Mouse (Mus musculus) hindbrain, postnatal 0 days (tissue): ENCODE results near the gene Stk32b. TPM values are rescaled to one million over a fixed set of nuclear protein-coding genes. Genes with fewer than 3 reads are reported as not detected.

Experiments
- ATAC-seq: fragments of 200-750 bp; cut with Nextera tagmentation; 2 replicates; pipeline ENCODE4 v1.8.0; 2017; ENCODE audit warnings: mild to moderate bottlenecking, moderate TSS enrichment, moderate library complexity
- DNase-seq: peaks from one replicate; pipeline ENCODE4 v3.0.0-alpha.2; 2015; ENCODE audit warnings: low spot score
- H3K27ac ChIP-seq: fragments of 300-500 bp; sonication (generic); 2 replicates; pipeline ENCODE4 v1.5.1; 2014; ENCODE audit warnings: mild to moderate bottlenecking
- H3K27me3 ChIP-seq: fragments of 300-500 bp; sonication (generic); 2 replicates; pipeline ENCODE4 v1.6.1; 2014; ENCODE audit warnings: low read length, mixed read lengths; ENCODE audit not compliant: insufficient read depth
- H3K36me3 ChIP-seq: fragments of 300-500 bp; sonication (generic); 2 replicates; pipeline ENCODE4 v1.6.1; 2014; ENCODE audit warnings: low read length, mixed read lengths; ENCODE audit not compliant: insufficient read depth
- H3K4me1 ChIP-seq: fragments of 300-500 bp; sonication (generic); 2 replicates; pipeline ENCODE4 v1.6.1; 2014; ENCODE audit warnings: antibody characterized with exemption, low read length, mixed read lengths; ENCODE audit not compliant: insufficient read depth
- H3K4me2 ChIP-seq: fragments of 300-500 bp; sonication (generic); 2 replicates; pipeline ENCODE4 v1.6.1; 2014; ENCODE audit warnings: low read depth, mild to moderate bottlenecking, low read length, moderate library complexity, mixed read lengths
- H3K4me3 ChIP-seq: fragments of 300-500 bp; sonication (generic); 2 replicates; pipeline ENCODE4 v1.5.1; 2014; ENCODE audit warnings: low read length
- H3K9ac ChIP-seq: fragments of 300-500 bp; sonication (generic); replicated peaks from 2 replicates; pipeline ENCODE4 v1.6.1; 2014; ENCODE audit warnings: mild to moderate bottlenecking, low read length, moderate library complexity, mixed read lengths
- H3K9me3 ChIP-seq: fragments of 300-500 bp; sonication (generic); 2 replicates; pipeline ENCODE4 v1.6.1; 2016; ENCODE audit warnings: low read length, mixed read lengths
- CTCF ChIP-seq: IDR thresholded peaks from 2 replicates; pipeline ENCODE4 v1.5.1; 2016; ENCODE audit warnings: antibody characterized with exemption, control low read depth, low read depth
- WGBS: fragments of 180-500 bp; shearing (Covaris S2); extraction: QIAGEN DNeasy Blood & Tissue Kit; methylation state at CpG from one replicate; pipeline ENCODE4 v1.1.7; 2014; 5-methylcytosine and 5-hydroxymethylcytosine counted together
- polyA plus RNA-seq: library from polyadenylated mRNA; unstranded; fragments of >200 nt; fragmentation: Nextera tagmentation; extraction: Ambion mirVana; gene quantifications from 2 replicates; pipeline ENCODE4 v1.2.1, GENCODE M21; 2015
- total RNA-seq: library from RNA; depleted of rRNA; stranded (reverse); fragments of >200 nt; gene quantifications from 2 replicates; pipeline ENCODE4 v1.2.3, GENCODE M21; 2014

Stk32b gene
- total and polyA plus RNA-seq, 2 experiments from 2014 or later, result 21.8 to 22.5 TPM

DNA sequence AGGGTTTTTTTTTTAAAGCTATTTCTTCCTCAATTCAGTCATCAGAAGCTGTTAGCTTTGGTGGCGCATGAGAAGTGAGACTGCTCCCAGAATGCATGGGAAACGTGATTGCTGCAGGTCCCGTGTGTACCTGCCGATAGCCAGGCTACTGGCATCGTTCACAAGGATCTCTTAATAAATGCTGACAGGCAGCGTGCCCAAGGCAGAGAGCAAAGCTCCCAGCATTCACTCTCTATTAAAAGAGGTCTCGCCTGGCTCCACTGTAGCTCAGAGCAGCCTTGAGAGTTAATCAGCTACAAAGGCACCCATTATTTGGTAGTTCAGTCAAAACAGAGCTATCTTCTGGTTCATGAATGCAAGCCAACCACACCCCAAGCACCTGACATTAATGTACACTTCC lies 72.9 kb downstream of the Stk32b start:
- no peak for TF ChIP-seq CTCF

DNA sequence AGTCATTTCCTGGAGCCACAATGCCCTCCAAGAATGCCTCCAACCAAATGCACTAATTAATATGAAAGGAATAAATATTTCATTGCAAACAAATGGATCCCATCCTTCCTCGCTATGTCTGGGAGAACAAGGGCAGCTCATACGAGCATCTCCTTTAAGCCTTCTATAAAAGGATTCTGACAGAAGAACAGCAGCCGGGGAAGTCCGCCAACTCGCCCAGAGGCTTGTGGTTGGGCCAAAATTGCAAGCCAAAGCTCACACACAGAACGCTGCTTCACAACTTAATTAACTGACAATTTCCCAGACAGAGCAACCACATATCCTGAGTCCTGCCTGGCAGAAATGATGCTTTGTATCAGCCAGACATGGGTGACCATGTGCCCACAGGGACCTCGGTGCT lies 74.5 kb downstream of the Stk32b start:
- Histone ChIP-seq H3K36me3 (no peaks in the 10 kb centered on the region), H3K4me2 (no peak overlapping the region), H3K4me3 (no peak overlapping the region), H3K27ac (no peak overlapping the region), H3K9me3 (no peaks in the 10 kb centered on the region), H3K4me1 (no peaks in the 10 kb centered on the region), H3K9ac (no peak overlapping the region), H3K27me3 (no peaks in the 10 kb centered on the region)
- 40% methylated on average over 7 of the region's 7 CpGs for WGBS
- no peak for TF ChIP-seq CTCF
- DNase-seq (peak; percentile 69), ATAC-seq (no peak)

More for the DNA sequence above, 72.9 kb downstream of the Stk32b start:
- ATAC-seq (no peak), DNase-seq (peak; percentile 32)
- Histone ChIP-seq H3K9me3 (no peaks in the 10 kb centered on the region), H3K4me2 (no peak overlapping the region), H3K4me1 (no peaks in the 10 kb centered on the region), H3K9ac (no peak overlapping the region), H3K36me3 (no peaks in the 10 kb centered on the region), H3K4me3 (no peak overlapping the region), H3K27me3 (no peaks in the 10 kb centered on the region), H3K27ac (no peak overlapping the region)
- 48% methylated on average over 7 of the region's 7 CpGs for WGBS

DNA sequence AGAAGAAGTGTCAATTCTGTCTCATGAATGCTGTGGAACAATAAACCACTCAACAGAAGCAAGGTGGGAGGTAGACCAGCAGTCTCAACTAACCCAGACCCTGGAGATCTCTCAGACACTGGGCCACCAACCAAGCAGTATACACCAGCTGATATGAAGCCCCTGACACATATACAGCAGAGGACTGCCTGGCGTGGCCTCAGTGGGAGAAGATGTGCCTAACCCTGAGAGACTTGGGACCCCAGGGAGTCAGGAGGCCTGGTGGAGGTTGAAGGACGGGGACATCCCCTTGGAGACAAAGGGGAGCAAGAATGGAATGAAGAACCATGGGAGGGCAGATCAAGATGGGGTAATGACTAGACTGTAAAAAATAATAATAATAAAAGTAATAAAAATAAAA lies 82.2 kb downstream of the Stk32b start:
- H3K4me3 ChIP-seq, result no peak overlapping the region
- DNase-seq (no peak), ATAC-seq (no peak)
- no peaks in the 10 kb centered on the region for H3K4me1 ChIP-seq
- no peaks in the 10 kb centered on the region for H3K36me3 ChIP-seq
- H3K9me3 ChIP-seq, result no peaks in the 10 kb centered on the region
- H3K27ac ChIP-seq, result no peak overlapping the region
- no peak overlapping the region for H3K9ac ChIP-seq
- no peak overlapping the region for H3K4me2 ChIP-seq
- WGBS, result 81% methylated on average over 2 of the region's 2 CpGs
- TF ChIP-seq CTCF, result no peak
- H3K27me3 ChIP-seq, result no peaks in the 10 kb centered on the region

DNA sequence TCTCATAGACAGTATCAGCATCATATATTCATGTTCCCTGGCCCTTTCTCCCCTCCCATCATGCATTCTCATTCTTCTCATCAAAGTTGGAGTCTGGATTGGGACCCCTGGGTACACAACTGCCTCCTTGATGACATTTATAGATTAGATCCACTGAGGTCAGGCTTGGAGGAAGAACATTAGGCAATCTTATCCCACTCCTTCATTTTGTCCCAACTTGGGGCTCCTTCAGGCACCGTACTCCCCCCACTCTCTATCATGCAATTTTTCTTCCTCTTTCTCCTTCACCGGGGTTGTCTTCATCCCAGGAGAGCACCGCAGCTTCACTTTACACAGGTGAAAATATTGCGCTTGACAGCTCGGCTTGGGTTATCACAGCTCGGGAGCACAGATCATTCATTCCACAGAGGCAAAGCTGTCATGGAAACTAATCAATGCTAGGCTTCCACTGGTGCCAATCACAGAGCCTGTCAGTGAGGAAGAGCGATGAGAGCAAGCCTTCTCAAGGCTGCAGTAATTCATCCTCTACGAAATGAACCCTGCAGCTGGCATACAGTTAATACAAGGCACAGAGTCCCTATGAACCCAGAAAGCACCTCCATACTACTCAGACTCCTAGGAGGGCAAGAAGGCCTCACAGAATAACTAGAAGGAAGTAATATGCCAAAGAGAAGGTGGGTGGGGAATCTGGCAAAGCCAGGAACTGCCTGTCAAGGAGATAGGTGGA lies 89.4 kb downstream of the Stk32b start:
- no peak overlapping the region for H3K9ac ChIP-seq
- ATAC-seq, result no peak
- H3K4me3 ChIP-seq, result no peak overlapping the region
- TF ChIP-seq CTCF, result no peak
- 79% methylated on average over 8 of the region's 8 CpGs for WGBS
- H3K27me3 ChIP-seq, result no peaks in the 10 kb centered on the region
- no peaks in the 10 kb centered on the region for H3K36me3 ChIP-seq
- H3K9me3 ChIP-seq, result no peaks in the 10 kb centered on the region
- no peaks in the 10 kb centered on the region for H3K4me1 ChIP-seq
- no peak overlapping the region for H3K4me2 ChIP-seq
- H3K27ac ChIP-seq, result no peak overlapping the region
- no peak for DNase-seq

DNA sequence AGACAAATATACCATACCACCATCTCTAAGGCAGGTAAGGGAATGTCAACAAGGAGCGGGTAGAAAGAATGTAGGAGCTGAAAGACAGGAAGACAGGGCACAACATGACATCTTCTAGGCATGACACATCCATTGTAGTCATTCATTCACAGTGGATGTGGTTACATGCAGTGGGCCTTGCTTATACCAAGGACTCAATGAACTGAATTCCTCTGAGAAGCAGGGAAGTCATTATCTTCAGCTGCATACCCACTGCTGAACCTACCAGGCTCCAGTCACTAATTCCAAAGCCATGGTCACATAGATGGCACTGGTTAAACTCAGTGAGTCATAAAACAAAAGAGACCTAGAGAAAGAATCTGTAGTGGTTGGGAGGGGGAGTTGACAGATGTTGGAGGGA lies 105.1 kb downstream of the Stk32b start:
- DNase-seq (no peak), ATAC-seq (no peak)
- H3K4me3 ChIP-seq, result no peak overlapping the region
- no peaks in the 10 kb centered on the region for H3K27me3 ChIP-seq
- no peak for TF ChIP-seq CTCF
- H3K4me1 ChIP-seq, result no peaks in the 10 kb centered on the region
- WGBS, result 76% methylated on average over 1 of the region's 1 CpGs
- H3K9ac ChIP-seq, result no peak overlapping the region
- H3K9me3 ChIP-seq, result no peaks in the 10 kb centered on the region
- no peak overlapping the region for H3K4me2 ChIP-seq
- H3K27ac ChIP-seq, result no peak overlapping the region
- H3K36me3 ChIP-seq, result no peaks in the 10 kb centered on the region

DNA sequence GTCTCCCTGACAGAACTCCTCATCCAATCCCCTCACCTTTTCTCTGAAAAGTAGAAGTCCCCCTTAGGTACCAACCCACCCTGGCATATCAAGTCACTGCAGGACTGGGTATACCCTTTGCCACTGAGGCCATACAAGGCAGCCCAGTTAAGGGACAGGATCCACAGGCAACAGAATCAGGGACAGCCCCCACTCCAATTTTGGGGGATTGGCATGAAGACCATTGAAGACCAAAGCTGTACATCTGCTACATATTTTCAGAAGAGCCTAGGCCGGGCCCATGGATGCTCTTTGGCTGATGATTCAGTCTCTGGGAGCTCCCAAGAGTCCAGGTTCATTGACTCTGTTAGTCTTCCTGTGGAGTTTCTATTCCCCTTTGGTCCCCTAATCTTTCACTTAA lies 117.4 kb downstream of the Stk32b start:
- ATAC-seq (no peak), DNase-seq (no peak)
- H3K4me2 ChIP-seq, result no peak overlapping the region
- no peak overlapping the region for H3K4me3 ChIP-seq
- H3K9ac ChIP-seq, result no peak overlapping the region
- no peaks in the 10 kb centered on the region for H3K27me3 ChIP-seq
- no peak for TF ChIP-seq CTCF
- no peak overlapping the region for H3K27ac ChIP-seq
- H3K9me3 ChIP-seq, result no peaks in the 10 kb centered on the region
- 88% methylated on average over 1 of the region's 1 CpGs for WGBS
- no peaks in the 10 kb centered on the region for H3K4me1 ChIP-seq
- no peaks in the 10 kb centered on the region for H3K36me3 ChIP-seq

DNA sequence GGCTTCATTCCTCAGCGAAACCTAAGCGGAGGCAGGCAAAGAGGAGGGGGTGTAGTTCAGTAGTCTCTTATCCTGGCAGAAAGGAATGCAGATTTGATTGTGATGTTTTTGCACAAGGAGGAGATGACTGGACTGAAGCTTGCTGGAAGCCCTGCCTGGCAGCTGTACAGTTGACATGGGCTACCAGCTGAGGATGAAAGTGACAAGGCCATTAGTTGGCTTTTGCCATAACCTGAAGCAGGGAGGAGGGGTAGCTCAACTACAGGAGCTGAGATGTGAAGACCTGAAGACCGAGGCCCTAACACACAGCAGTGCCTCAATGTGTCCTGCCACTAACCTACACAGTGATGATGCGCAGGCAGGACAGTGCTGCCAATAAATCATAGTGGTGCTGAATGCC lies 118.7 kb downstream of the Stk32b start:
- H3K4me1 ChIP-seq, result no peaks in the 10 kb centered on the region
- no peak overlapping the region for H3K27ac ChIP-seq
- H3K27me3 ChIP-seq, result no peaks in the 10 kb centered on the region
- WGBS, result 90% methylated on average over 4 of the region's 4 CpGs
- H3K9me3 ChIP-seq, result no peaks in the 10 kb centered on the region
- no peak overlapping the region for H3K9ac ChIP-seq
- TF ChIP-seq CTCF, result no peak
- 0 out of 2 replicates have a peak, but pooled peaks have one; percentile 35 for ATAC-seq
- H3K4me3 ChIP-seq, result no peak overlapping the region
- H3K4me2 ChIP-seq, result no peak overlapping the region
- no peaks in the 10 kb centered on the region for H3K36me3 ChIP-seq
- no peak for DNase-seq
